Mouse (Mus musculus) brain, embryonic 14.5 days (tissue): ENCODE results near the gene Dynlt1f.
"Not testable (repeated sequence)": the region's sequence is repeated elsewhere in the genome, so short reads cannot be mapped to it uniquely, and the experiment has no call there.

Source experiments
- CTCF ChIP-seq: fragments of 200-500 bp; IDR thresholded peaks from 2 replicates; pipeline ENCODE4 v1.5.1; 2012; ENCODE audit warnings: inconsistent platforms, mild to moderate bottlenecking, moderate library complexity, borderline replicate concordance; ENCODE audit not compliant: insufficient read depth, insufficient read length; ENCODE audit errors: extremely low read depth
- POLR2A ChIP-seq: fragments of 200-500 bp; IDR thresholded peaks from 2 replicates; pipeline ENCODE4 v1.6.1; 2012; ENCODE audit warnings: mild to moderate bottlenecking, inconsistent platforms, borderline replicate concordance; ENCODE audit not compliant: poor library complexity, insufficient read depth, insufficient read length, severe bottlenecking; ENCODE audit errors: extremely low read depth

- TF ChIP-seq CTCF, POLR2A: not testable (repeated sequence)
These were observed 9.7 kb upstream of the Dynlt1f start for GRCm38 (mm10) chr17:6665389-6665788.
